Mouse (Mus musculus) liver (tissue): ENCODE results near the gene Phex.

ENCODE experiments used
- DNase-seq: peaks from one replicate; pipeline ENCODE4 v3.0.0-alpha.2; 2020; ENCODE audit warnings: mixed read lengths

The Phex gene

DNA sequence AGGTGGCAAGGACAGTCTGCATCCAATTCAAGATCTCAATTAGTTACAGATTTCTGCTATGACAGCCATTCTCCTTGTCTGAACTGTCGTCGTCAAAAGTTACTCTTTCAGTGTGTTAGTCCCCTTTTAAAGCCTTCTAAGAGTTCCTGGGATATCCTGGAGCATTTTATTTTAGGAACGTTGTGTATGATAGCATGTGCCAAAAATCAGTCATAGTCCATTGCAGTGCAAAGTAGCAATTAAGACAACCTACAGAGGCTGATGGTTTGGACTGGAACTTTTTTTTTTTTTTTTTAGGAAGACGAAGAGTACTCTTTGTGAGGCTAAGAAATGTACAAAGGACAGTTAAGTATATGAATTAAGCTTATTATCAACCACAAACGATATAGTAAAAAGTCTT, at the start of gene Phex:
Phex (minus strand) TSS at position 101 of the 400 bp plus-strand sequence.
- DNase-seq = no peak

DNA sequence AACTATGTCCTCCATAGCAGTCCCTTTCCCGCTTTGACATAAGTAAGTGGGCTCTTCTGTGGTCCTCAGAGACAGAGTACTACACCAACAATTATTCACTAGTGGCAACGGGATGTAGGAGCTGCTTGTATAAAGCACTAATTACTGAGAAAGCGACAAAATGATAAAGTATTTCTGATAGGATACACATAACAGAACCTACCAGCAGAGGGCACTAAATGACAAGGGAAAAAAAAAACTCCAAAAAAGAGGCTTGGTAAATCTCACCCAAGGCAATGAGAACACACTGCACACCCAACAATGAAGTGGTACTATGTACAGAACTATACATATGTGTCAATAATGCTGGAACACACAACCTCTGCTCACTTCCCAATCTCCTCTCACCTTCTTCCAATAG, 47.6 kb upstream of the Phex start:
- no peak for DNase-seq

DNA sequence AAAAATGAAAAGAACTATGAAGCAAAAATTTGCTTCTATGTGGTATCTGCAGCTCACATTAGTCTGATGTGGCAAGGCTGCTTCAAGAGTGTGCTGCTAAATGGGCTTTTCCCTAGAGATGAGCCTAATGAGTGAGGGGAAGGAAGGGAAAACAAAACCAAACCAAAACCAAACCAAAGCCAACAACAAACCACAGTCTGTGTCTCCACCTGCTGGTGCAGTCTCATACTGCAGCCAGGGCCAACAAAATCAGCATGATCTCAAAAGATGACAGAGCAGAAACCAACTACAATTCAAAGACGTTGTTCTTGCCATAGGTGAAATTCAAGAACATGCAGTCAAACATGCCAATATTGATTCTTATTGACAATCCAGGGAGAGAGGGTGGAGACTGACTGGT, 39.3 kb upstream of the Phex start:
- DNase-seq = peak; percentile 23

DNA sequence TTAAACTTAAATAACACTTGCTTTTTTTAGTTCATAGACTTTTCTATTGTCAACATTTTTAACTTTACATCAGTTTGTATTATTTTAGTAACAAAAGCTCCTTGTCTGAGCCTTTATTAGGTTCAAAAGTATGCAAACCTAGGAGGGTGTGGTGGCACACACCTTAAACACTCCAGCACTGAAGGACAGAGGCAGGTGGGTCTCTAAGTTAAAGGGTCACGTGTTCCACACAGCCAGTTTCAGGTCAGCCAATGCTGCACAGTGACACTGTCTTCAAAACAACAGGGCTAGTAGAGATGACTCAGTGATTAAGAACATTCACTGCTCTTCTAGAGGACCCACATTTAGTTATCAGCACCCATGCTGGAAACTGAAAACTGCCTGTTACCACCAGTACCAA, 33.9 kb upstream of the Phex start:
- no peak for DNase-seq

DNA sequence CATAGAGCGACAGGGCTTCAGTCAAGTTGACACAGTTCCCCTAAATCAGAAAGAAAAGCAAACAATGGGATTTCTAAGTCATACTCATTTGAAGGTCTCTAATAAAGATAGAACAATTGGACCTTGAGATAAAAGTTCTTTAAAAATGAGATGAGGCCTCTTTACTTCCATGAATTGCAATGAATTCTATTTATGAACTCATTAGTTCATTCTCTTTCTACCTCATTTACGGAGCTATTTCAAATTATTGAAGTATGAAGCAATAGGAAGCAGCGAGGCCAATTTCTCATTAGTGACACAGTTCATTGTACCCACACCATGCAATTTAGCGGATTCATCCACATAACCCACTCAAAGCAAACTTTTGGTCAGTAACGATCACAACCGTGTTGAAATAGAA, 32.3 kb upstream of the Phex start:
- DNase-seq = no peak

DNA sequence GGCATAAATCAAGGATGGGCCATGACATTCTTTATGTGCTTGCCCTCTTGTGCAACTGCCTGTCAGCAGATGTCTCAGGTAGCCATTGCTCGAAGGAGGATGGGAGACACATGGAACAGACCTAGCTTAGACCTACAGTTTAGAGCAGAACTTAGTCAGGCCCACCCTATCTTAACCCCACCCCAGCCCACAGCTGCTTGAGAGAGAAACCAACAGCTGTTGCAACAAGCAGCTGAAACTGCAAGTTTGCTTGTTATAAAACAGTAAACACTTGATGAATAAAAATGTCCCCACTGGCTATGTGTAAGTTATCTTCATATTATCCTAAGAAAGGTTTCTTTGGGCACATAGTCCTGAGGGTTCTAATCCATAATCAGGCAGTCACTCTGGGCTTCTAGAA, 19.7 kb upstream of the Phex start:
- DNase-seq = no peak

DNA sequence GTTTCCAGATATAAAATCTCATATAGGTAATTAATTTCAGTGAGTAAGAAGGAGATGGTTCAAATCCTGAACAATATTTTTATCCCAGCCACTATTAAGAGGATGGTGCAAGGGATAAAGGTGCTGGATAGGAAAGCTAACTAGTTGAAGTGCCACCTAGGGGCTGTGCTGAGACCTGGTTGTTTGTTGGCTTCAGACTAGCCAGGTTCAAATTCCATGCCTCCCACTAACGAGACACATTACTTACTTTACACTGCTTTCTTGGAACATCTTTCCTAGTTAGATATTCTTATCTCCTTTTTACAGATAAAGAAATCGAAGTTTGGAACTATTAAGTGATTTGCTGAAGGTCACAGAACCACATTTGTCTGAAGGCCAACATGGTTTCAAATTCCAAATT, 4.3 kb upstream of the Phex start:
- DNase-seq = no peak

DNA sequence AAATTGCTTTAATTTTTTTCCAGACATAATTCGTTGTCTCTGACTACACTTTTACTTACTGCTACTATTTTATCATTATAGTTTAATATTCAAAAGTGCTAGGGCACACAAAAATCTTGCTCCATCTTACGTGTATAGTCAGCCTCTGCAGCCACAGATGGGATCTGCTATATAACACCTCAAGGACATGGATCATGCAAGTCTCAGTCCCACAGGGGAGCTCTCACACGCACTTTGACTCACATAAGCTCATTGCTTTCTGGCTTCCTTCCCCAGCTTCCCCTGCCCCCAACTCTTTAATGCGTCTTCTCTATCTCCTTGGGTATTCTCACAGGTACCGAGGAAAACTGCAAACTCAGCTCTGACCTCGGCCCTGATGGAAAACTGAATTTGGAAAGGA, 10.2 kb downstream of the Phex start:
- no peak for DNase-seq

DNA sequence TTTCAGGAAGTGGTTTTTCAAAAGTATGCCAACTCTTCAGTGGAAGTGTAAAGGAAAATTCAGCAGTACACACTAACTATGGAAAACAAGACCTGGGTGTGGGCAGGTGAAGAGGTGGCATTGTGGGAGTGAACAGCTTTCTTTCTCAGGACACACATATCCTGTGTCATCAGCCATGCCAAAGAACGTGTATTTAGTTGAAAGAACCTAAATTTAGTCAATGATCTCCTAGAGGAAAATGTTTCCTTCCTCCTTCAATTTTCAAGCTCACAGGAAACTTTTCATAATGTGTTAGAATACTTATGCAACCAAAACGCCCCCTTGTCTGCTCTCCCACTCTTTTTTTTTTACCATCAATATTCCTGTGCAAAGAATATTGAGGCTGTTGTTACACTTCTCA, 23.9 kb downstream of the Phex start:
- no peak for DNase-seq

DNA sequence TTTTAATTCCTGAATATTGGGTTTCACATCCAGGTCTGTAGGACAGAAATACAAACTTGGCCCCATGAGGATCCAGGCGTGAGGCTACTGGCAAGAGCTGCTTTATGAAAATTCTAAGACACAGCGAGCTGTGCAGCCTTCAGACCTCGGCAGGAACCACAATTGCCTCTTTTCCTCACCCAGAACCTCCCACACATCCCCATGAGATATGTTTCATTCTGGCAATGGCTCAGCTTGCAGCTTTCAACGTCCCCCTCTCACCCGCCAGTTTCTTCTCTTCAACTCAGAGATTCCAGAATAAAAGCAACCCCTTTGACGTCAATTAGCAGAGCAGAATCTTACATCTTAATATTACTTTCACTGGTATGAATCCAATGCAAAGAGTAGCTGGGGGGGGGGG, 25.0 kb downstream of the Phex start:
- no peak for DNase-seq

DNA sequence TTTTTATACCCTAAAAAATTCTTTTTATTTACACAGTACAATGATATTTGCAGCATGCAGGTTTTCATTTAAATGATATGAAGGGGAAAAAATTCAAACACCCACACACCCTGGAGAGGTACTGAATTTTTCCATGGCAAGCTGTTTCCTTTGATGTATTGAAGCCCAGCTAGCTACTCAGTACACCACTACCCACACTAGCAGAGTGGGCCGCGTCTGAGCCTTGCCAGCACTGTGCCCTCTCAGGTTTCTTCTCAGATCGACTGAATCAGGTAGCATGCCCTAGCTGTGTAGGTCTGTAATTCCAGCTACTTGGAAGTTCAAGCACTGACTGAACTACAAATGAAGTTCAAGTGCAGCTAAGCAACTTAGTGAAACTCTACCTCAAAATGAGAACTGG, 26.7 kb downstream of the Phex start:
- DNase-seq = no peak

DNA sequence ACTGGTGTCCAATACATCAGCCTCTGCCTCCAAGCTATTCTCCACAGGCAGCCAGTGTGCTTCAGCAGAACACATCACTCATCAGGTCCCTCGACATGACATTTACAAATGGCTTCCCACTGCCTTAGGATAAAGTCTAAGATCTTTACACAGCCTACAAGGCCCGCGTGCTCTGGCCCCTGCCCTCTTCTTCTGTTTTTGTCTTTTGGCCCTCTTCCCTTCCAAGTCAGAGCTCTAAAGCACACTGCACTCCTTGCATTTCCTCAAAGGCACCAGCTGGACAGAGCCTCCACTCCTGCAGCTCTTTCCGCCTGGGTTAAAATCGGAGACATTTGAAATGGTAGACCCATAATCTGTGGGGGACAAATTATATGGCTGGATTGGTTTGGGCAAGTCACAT, 28.1 kb downstream of the Phex start:
- DNase-seq = no peak

DNA sequence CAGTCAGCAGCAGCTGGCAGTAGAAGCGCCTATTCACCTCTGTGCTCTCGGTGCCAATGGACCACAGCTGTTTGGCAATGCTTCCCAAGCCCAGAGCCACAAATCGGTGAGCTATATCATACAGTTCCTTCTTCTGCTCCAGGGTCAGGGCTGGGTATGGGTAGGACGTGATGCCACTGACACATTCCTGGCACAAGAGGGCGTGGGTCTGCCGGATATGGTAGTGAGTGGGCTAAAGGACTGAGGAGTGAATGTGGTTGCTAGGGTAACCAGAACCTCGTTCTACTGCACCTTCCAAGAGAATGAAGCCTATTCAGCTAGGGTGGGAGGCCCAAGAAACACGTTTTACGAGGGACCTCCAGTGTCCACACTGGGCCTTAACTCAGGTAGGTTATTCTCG, 36.3 kb downstream of the Phex start:
- DNase-seq = no peak

DNA sequence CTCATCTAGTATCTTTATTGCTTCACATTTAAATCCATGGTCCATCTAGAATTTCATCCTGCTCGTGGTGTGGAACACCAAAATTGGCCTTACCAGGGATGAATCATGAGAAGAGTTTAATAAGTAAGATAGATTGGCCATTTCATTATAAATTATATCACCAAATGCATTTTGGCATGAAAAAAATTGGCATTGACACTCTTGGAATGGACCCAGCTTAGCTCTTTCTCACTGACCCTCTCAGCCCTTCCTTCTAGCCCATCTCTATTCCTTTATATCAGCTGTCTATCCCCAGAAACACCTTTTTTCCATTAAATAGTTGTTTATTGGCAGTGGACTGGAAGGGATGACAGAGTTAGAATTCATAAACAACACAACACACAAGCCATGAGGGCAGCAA, 37.7 kb downstream of the Phex start:
- DNase-seq = no peak

DNA sequence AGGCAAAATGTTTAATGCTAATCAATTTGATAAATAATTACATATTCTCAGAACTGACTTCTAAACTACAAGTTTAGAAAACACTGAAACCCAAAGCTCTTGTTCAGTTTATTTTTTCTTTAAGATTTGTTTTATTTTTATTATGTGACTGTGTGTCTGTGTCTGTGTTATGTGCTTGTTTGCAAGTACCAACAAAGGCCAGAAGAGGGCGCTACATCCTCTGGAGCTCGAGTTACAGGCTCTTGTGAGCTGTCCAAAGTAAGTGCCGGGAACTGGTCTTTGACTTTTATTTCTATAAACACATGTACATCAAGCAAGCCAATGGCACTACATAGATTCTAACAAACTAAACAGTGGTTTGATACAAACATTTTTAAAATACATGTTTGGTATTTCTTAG, 41.2 kb downstream of the Phex start:
- DNase-seq = no peak

DNA sequence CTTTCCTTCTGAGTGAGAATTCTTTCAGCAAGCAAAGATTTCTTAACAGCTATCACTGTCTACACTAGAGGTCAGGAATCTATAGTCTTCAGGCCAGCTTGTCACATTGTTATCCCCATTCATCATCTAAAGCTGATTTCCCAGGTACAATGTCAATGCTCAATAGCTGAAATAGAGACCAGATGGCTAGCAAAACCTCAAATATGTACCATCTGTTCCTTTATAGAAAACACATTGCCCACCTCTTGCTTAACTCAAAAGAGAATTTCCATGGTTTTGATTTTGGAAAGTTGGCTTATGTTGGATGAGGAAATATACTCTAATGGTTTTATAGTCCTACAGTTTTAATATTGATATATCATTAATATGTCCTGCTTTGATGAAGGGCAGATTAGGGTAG, 45.9 kb downstream of the Phex start:
- DNase-seq = no peak

DNA sequence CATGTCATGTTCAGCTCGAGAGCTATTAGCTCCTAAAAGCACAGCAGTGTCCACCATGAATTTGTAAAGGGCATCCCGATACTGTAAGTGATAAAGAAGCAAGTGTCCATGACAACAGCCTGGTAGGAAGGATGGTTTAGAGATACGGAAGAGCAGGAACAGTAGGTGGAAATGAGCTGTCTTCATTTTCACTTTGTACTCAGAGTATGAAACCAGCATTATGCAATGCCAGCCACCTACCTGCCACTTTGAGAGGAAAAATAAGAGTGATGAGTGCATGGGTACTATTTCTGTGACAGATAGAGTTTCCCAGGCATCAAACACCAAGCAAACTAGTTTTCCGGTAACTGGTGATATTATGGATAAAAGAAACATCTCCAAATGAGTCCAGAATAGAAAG, 59.6 kb downstream of the Phex start:
- DNase-seq = no peak

DNA sequence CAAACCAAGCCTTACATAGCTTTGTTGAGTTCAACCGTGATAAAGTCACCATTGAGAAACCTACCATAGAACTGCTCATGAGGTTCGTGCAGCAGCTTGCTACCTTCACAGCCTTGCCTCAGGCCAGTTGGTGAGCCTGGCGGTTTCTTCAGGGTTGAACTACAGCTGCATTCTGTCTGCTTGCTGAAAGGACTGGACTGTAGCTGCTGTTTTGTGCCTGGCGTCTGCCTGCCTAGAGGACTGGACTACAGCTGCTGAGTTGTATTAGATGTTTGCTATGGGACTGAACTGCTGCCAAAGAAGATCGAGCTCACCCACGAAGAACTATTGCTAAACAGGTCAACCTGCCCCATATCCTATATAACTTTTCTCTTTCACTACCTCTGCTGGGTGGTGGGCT, 68.9 kb downstream of the Phex start:
- no peak for DNase-seq

DNA sequence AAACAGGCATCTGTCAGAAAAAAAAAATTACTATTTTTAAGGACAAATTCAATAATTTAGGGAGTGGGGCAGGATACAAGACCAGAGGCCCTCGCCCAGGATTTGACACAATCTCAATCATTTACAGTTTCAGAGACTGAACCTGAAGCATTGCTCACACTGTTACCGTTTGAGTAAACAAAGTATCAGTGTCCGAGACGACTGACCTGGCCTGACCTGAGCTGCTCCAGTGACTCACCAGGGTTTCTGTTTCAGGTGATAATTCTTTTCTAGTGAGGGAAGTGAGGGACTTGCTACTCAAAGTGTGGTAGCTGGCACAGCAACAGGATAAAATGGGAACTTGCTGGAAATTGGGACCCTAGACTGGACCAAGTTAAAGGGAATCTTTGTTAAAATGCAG, 80.4 kb downstream of the Phex start:
- DNase-seq = no peak

DNA sequence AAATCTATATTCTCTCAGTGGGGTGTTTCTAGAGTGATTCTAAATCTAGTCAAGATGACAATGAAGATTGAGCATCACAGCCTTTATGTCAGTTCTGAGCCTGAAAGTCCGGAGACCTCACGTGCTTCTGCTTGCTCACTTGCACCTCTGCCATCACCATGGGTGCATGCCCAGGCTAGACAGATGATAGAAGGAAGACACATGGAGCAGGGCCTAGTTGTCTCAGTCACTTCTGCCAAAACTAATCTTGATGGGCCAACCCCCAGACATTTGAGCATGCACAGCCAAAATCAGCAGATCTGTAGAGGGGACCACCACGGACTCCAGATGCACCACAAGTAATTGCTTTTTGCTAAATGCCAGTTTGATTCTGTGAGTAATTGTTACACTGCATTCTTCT, 85.3 kb downstream of the Phex start:
- no peak for DNase-seq

DNA sequence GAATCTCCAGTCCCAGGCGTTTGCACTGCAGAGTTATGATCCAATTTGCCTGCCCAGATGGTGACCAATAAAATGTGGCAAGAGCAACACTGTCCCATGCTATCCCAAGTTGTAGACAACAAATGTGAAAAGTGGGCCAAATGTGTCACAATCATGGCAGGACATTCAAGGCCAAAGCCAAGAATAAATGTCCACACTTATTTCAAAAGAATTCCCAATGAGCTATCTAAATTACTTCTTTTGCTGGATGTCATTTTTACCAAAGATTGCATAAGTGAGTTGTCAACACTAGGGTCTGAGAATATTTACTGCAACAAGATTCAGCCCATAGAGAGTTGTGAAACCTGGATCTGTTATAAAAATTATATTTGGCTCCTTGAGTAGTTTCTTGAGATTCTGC, 86.7 kb downstream of the Phex start:
- no peak for DNase-seq

DNA sequence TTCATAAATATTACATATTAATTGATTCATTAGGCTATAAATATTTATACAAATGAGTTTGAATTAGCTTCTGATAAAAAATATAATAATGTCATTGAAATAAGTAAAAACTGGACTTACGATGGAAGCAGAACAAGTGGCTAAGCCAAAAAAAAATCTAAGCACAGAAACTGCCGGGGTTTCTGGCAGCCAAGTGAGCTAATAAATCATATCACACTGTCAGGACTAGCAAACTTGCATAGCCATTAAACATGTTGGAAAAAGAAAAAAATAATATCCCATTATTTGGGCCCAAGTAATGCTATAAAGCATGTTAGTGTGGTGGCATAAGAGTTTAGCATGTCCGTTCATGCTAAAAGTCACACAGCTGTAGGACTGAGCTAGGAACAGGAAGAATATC, 87.4 kb downstream of the Phex start:
- DNase-seq = no peak

DNA sequence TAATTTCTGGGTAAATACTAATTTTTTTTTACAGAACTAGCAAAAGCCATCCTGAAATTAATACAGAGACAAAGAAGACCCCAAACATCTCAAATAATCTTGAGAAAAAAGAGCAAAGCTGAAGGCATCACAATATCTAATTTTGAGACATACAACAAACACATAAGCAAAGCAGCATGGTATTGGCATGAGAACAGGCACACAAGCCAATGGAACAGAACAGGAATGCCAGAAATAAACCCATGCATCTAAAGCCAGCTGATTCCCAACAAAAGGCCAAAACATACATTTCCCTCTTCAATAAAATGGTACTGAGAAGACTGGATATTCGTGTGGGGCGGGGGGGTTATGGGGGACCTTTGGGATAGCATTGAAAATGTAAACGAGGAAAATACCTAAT, 90.7 kb downstream of the Phex start:
- DNase-seq = no peak

DNA sequence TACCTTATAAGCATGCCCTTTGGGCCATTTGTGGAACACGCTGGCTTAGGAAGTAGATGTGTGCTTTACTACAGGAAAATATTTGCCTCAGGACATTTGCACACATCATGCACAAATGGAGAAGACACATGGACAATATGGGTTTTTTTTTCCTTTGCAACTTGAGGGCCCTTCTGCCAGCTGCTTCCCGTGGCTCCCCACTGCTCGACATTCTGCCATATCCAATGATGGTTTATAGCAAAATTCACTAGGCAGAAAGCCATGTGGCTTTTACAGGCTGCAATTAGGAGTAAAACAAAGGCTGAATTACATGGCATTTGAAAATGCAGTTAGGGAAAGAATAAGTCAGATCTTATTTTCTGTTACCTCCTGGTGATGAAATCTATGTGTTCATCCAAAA, 104.8 kb downstream of the Phex start:
- DNase-seq = no peak

DNA sequence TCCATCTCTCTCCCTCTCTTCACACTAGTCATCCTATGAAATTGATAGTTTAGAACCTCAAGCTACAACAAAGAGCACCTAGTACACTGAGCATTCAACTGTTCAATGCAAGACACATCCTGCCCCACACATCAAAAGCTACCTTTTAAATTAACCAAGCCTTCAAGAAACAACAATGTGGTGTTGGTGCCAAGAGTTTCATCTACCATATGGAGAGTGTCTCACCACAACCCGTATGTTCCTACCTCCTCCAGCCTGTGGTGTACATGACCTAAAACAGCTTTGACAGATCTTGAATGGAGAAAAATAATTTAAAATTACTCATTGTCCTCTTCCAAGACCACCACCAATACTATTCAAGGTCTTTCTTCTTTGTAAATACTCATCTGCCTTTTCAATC, 106.9 kb downstream of the Phex start:
- DNase-seq = no peak

DNA sequence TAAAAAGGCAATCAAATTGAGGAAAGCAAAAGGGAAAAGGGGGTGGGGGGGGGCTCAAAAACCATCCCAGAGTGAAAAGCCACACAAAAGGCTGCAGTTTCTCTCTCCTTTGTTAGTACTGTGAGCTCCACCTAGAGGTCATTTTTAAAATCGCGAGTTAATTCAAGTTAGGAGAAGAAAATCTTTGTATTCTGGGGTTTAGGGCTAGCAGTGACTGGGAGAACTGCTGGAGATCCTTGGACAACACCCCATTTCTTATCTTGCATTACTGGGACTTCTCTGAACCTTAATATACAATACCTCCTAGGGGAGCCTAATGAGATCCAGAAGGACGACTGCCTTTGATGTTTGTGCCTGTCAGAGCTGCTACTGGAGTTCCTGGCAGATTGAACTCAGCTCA, 107.7 kb downstream of the Phex start:
- DNase-seq = no peak
